Mouse (Mus musculus) kidney, adult 2 months (tissue): ENCODE data around the gene Dcdc2b. TPM values are rescaled to one million over a fixed set of nuclear protein-coding genes. Genes with fewer than 3 reads are reported as not detected.

Experiments used
- DNase-seq: peaks from one replicate; pipeline ENCODE4 v3.0.0; 2021
- H3K27ac ChIP-seq: fragments of 200-500 bp; 2 replicates; pipeline ENCODE4 v1.5.1; 2012; ENCODE audit warnings: low read depth, low read length, control low read depth, inconsistent platforms; ENCODE audit not compliant: insufficient read depth
- H3K27me3 ChIP-seq: fragments of 200-500 bp; replicated peaks from 2 replicates; pipeline ENCODE4 v1.6.1; 2012; ENCODE audit warnings: mild to moderate bottlenecking, moderate library complexity, low read length, inconsistent platforms; ENCODE audit not compliant: control insufficient read depth, insufficient read depth
- H3K36me3 ChIP-seq: fragments of 200-500 bp; 2 replicates; pipeline ENCODE4 v1.6.1; 2012; ENCODE audit warnings: mild to moderate bottlenecking, moderate library complexity, low read length, inconsistent platforms; ENCODE audit not compliant: control insufficient read depth, insufficient read depth
- H3K4me1 ChIP-seq: fragments of 200-500 bp; 2 replicates; pipeline ENCODE4 v1.6.1; 2011; ENCODE audit warnings: low read length; ENCODE audit not compliant: control insufficient read depth, insufficient read depth
- H3K4me3 ChIP-seq: fragments of 200-500 bp; 2 replicates; pipeline ENCODE4 v1.5.1; 2011; ENCODE audit warnings: mild to moderate bottlenecking, low read depth, low read length, control low read depth; ENCODE audit not compliant: insufficient read depth
- CTCF ChIP-seq: fragments of 200-500 bp; conservative IDR thresholded peaks from 2 replicates; pipeline ENCODE4 v1.5.1; 2011; ENCODE audit warnings: low read depth, mild to moderate bottlenecking, control low read depth, low read length, moderate library complexity, mixed read lengths; ENCODE audit not compliant: insufficient read depth, insufficient read length
- POLR2A ChIP-seq: fragments of 200-500 bp; IDR thresholded peaks from one replicate; pipeline ENCODE4 v1.6.1; 2011; ENCODE audit warnings: low read depth, low read length, control low read depth
- WGBS: fragments of 180-500 bp; shearing (Covaris S2); methylation state at CpG from one replicate; pipeline ENCODE4 v1.1.7; 2018; 5-methylcytosine and 5-hydroxymethylcytosine counted together
- polyA plus RNA-seq: library from polyadenylated mRNA; depleted of rRNA; stranded (reverse); fragments of >200 nt; gene quantifications from 2 replicates; pipeline ENCODE4 v1.2.3, GENCODE M21; 2012; rRNA removed

Dcdc2b gene
- 2.2 and 3.7 TPM in 2 replicates for polyA plus RNA-seq

- DNase-seq, result no peak
- Histone ChIP-seq H3K27me3 (no peaks in the 10 kb centered on the region), H3K27ac (no peak within 1 kb of the TSS), H3K36me3 (no peaks in the 10 kb centered on the region), H3K4me1 (0 out of 2 replicates have a peak, but pooled peaks cover 5% of the 10 kb centered on the region), H3K4me3 (no peak within 1 kb of the TSS)
- TF ChIP-seq POLR2A (no peak), CTCF (no peak)
- WGBS, result 82% methylated on average over 6 of the region's 6 CpGs
These were observed at the start of gene Dcdc2b for GRCm38 (mm10) chr4:129614093-129614492. TSS of gene Dcdc2b (minus strand) at chr4:129614257.

- DNase-seq, result no peak
- H3K4me1 ChIP-seq, result no peaks in the 10 kb centered on the region
- H3K27ac ChIP-seq, result no peak overlapping the region
- TF ChIP-seq POLR2A (no peak), CTCF (no peak)
- H3K27me3 ChIP-seq, result no peaks in the 10 kb centered on the region
- no peak overlapping the region for H3K4me3 ChIP-seq
- WGBS, result 82% methylated on average over 3 of the region's 3 CpGs
- peaks cover 6% of the 10 kb centered on the region for H3K36me3 ChIP-seq
These were observed 48.3 kb upstream of the Dcdc2b start for GRCm38 (mm10) chr4:129662255-129662813.

GRCm38 (mm10) chr4:129661584-129661983 lies 47.5 kb upstream of the Dcdc2b start:
- Histone ChIP-seq H3K4me3 (no peak overlapping the region), H3K36me3 (peaks cover 7% of the 10 kb centered on the region), H3K27ac (no peak overlapping the region), H3K4me1 (no peaks in the 10 kb centered on the region), H3K27me3 (no peaks in the 10 kb centered on the region)
- DNase-seq, result no peak
- TF ChIP-seq CTCF, result no peak
- TF ChIP-seq POLR2A, result no peak
- 91% methylated on average over 3 of the region's 3 CpGs for WGBS

GRCm38 (mm10) chr4:129654770-129655169 lies 40.7 kb upstream of the Dcdc2b start:
- Histone ChIP-seq H3K4me1 (peaks cover 4% of the 10 kb centered on the region; the same call in 1 of the 2 replicates), H3K27ac (no peak overlapping the region), H3K27me3 (no peaks in the 10 kb centered on the region), H3K4me3 (no peak overlapping the region), H3K36me3 (peaks cover 21% of the 10 kb centered on the region)
- TF ChIP-seq CTCF, result no peak
- TF ChIP-seq POLR2A, result no peak
- no peak for DNase-seq
- 95% methylated on average over 14 of the region's 14 CpGs for WGBS

GRCm38 (mm10) chr4:129650359-129650758 lies 36.3 kb upstream of the Dcdc2b start:
- Histone ChIP-seq H3K4me3 (no peak overlapping the region), H3K27ac (peak overlapping the region; percentile 75; the same call in 1 of the 2 replicates), H3K4me1 (peaks cover 4% of the 10 kb centered on the region; the same call in 1 of the 2 replicates), H3K36me3 (peaks cover 20% of the 10 kb centered on the region), H3K27me3 (no peaks in the 10 kb centered on the region)
- TF ChIP-seq POLR2A, result no peak
- TF ChIP-seq CTCF, result no peak
- peak; percentile 61 for DNase-seq
- WGBS, result 59% methylated on average over 8 of the region's 8 CpGs

GRCm38 (mm10) chr4:129648656-129649055 lies 34.6 kb upstream of the Dcdc2b start:
- Histone ChIP-seq H3K4me3 (no peak overlapping the region), H3K27ac (no peak overlapping the region), H3K27me3 (no peaks in the 10 kb centered on the region), H3K4me1 (peaks cover 4% of the 10 kb centered on the region; the same call in 1 of the 2 replicates), H3K36me3 (peaks cover 15% of the 10 kb centered on the region)
- TF ChIP-seq POLR2A (no peak), CTCF (no peak)
- no peak for DNase-seq
- 74% methylated on average over 1 of the region's 1 CpGs for WGBS

GRCm38 (mm10) chr4:129645204-129645603 lies 31.1 kb upstream of the Dcdc2b start:
- Histone ChIP-seq H3K4me1 (peaks cover 4% of the 10 kb centered on the region; the same call in 1 of the 2 replicates), H3K36me3 (peaks cover 4% of the 10 kb centered on the region), H3K27me3 (no peaks in the 10 kb centered on the region), H3K4me3 (no peak overlapping the region), H3K27ac (no peak overlapping the region)
- no peak for TF ChIP-seq POLR2A
- TF ChIP-seq CTCF, result no peak
- no peak for DNase-seq
- whole genome bisulfite sequencing, result 87% methylated on average over 6 of the region's 6 CpGs
